Mouse (Mus musculus) cerebellum, adult 2 months (tissue): Measurements from ENCODE around the gene Dock9. TPM values are rescaled to one million over a fixed set of nuclear protein-coding genes. Genes with fewer than 3 reads are reported as not detected.

Experiments
- DNase-seq, 2 experiments: peaks; one replicate each; pipeline ENCODE4 v3.0.0; 2021
- H3K27ac ChIP-seq: fragments of 200-500 bp; 2 replicates; pipeline ENCODE4 v1.5.1; 2012; ENCODE audit warnings: low read length, control low read depth, inconsistent platforms; ENCODE audit not compliant: insufficient read depth
- H3K27me3 ChIP-seq: fragments of 200-500 bp; 2 replicates; pipeline ENCODE4 v1.6.1; 2012; ENCODE audit warnings: inconsistent platforms, mild to moderate bottlenecking, low read length, moderate library complexity; ENCODE audit not compliant: control insufficient read depth, insufficient read depth
- H3K4me1 ChIP-seq: fragments of 200-500 bp; 2 replicates; pipeline ENCODE4 v1.6.1; 2011; ENCODE audit warnings: low read length; ENCODE audit not compliant: control insufficient read depth, insufficient read depth
- H3K4me3 ChIP-seq: fragments of 200-500 bp; replicated peaks from 2 replicates; pipeline ENCODE3; 2011; ENCODE audit warnings: mild to moderate bottlenecking, low read depth, low read length, control low read depth; ENCODE audit not compliant: insufficient read depth
- CTCF ChIP-seq: fragments of 200-500 bp; IDR thresholded peaks from 2 replicates; pipeline ENCODE4 v1.5.1; 2011; ENCODE audit warnings: low read depth, mild to moderate bottlenecking, control low read depth, low read length, moderate library complexity, borderline replicate concordance; ENCODE audit not compliant: insufficient read depth
- POLR2A ChIP-seq: fragments of 200-500 bp; IDR thresholded peaks from 2 replicates; pipeline ENCODE4 v1.6.1; 2011; ENCODE audit warnings: low read length, control low read depth, borderline replicate concordance; ENCODE audit not compliant: insufficient read depth
- WGBS: fragments of 180-500 bp; shearing (Covaris S2); methylation state at CpG from one replicate; pipeline ENCODE4 v1.1.7; 2018; 5-methylcytosine and 5-hydroxymethylcytosine counted together
- polyA plus RNA-seq: library from polyadenylated mRNA; depleted of rRNA; stranded (reverse); fragments of >200 nt; gene quantifications from 2 replicates; pipeline ENCODE4 v1.2.3, GENCODE M21; 2012

The Dock9 gene
- polyA plus RNA-seq, 1 experiment, result 140 TPM

GRCm38 (mm10) chr14:121670016-121670415, 127.6 kb downstream of the Dock9 start:
- H3K27ac ChIP-seq, result peak overlapping the region; percentile 85; the same call in 1 of the 2 replicates
- H3K4me1 ChIP-seq, result peaks cover 10% of the 10 kb centered on the region; the same call in 1 of the 2 replicates
- TF ChIP-seq POLR2A (no peak), CTCF (no peak)
- WGBS, result 27% methylated on average over 5 of the region's 5 CpGs
- H3K27me3 ChIP-seq, result no peaks in the 10 kb centered on the region
- peak in 1 of 2 experiments; percentile 63 for DNase-seq
- no peak overlapping the region for H3K4me3 ChIP-seq

GRCm38 (mm10) chr14:121666641-121667274, 130.9 kb downstream of the Dock9 start:
- no peaks in the 10 kb centered on the region for H3K27me3 ChIP-seq
- H3K27ac ChIP-seq, result no peak overlapping the region
- H3K4me1 ChIP-seq, result peaks cover 13% of the 10 kb centered on the region
- no peak overlapping the region for H3K4me3 ChIP-seq
- WGBS, result 69% methylated on average over 3 of the region's 3 CpGs
- DNase-seq, result no peak
- TF ChIP-seq POLR2A (no peak), CTCF (no peak)

GRCm38 (mm10) chr14:121665693-121666273, 131.9 kb downstream of the Dock9 start:
- WGBS, result 97% methylated on average over 9 of the region's 9 CpGs
- H3K27me3 ChIP-seq, result no peaks in the 10 kb centered on the region
- TF ChIP-seq POLR2A (no peak), CTCF (no peak)
- peaks cover 13% of the 10 kb centered on the region for H3K4me1 ChIP-seq
- no peak for DNase-seq
- H3K27ac ChIP-seq, result no peak overlapping the region
- H3K4me3 ChIP-seq, result no peak overlapping the region

- 96% methylated on average over 1 of the region's 1 CpGs for WGBS
- no peak for DNase-seq
- peaks cover 3% of the 10 kb centered on the region for H3K4me1 ChIP-seq
- H3K4me3 ChIP-seq, result no peak overlapping the region
- H3K27ac ChIP-seq, result no peak overlapping the region
- TF ChIP-seq CTCF (no peak), POLR2A (no peak)
- no peaks in the 10 kb centered on the region for H3K27me3 ChIP-seq
Measured at GRCm38 (mm10) chr14:121663913-121664312, 133.7 kb downstream of the Dock9 start.

GRCm38 (mm10) chr14:121660918-121661317, 136.7 kb downstream of the Dock9 start:
- 50% methylated on average over 8 of the region's 8 CpGs for WGBS
- Histone ChIP-seq H3K27ac (no peak overlapping the region; the same call in 1 of the 2 replicates), H3K4me1 (peaks cover 3% of the 10 kb centered on the region), H3K27me3 (no peaks in the 10 kb centered on the region), H3K4me3 (no peak overlapping the region)
- no peak for DNase-seq
- TF ChIP-seq CTCF, result no peak

GRCm38 (mm10) chr14:121660167-121660894, 137.3 kb downstream of the Dock9 start:
- WGBS, result 87% methylated on average over 15 of the region's 15 CpGs
- H3K4me3 ChIP-seq, result no peak overlapping the region
- TF ChIP-seq CTCF (no peak), POLR2A (no peak)
- H3K4me1 ChIP-seq, result peaks cover 3% of the 10 kb centered on the region
- no peaks in the 10 kb centered on the region for H3K27me3 ChIP-seq
- no peak overlapping the region; the same call in 1 of the 2 replicates for H3K27ac ChIP-seq
- no peak for DNase-seq

GRCm38 (mm10) chr14:121659061-121659824, 138.4 kb downstream of the Dock9 start:
- 0 out of 2 replicates have a peak overlapping the region, but pooled peaks have one; percentile 16 for H3K27ac ChIP-seq
- 79% methylated on average over 12 of the region's 12 CpGs for WGBS
- DNase-seq, result no peak
- H3K4me3 ChIP-seq, result no peak overlapping the region
- H3K4me1 ChIP-seq, result peaks cover 10% of the 10 kb centered on the region
- H3K27me3 ChIP-seq, result no peaks in the 10 kb centered on the region
- TF ChIP-seq POLR2A, result no peak
- no peak for TF ChIP-seq CTCF
